In genomic region chr19:58125010-58125409, GRCm38 (mm10) we compare ENCODE assay signal across 21 mouse cellular contexts.
DNase-seq lines count a peak whose midpoint lies in the region; ATAC-seq and TF ChIP-seq lines count a peak whose summit lies in the region.
"Had no signal": no experiment of that assay in that cellular context is flagged by ENCODE, and none has a peak within 500 bp of the region (broad histone marks: within the 10 kb centered on the region; RNA-seq: fewer than 3 reads in every experiment).

No protein-coding gene starts in this region.

- no peak for DNase-seq in kidney, adult 9 months
- no peak for DNase-seq in limb, embryonic 10.5 days (ENCODE audit: low spot score)
- DNase-seq in limb, embryonic 14.5 days (ENCODE audit: low spot score): no peak
- DNase-seq in midbrain, postnatal 0 days (ENCODE audit: low spot score): no peak
- DNase-seq: adrenal gland, adult 8-10 months; cerebellum, adult 11 months; cerebellum, adult 8-10 months; cerebellum, postnatal 14 days; embryo, embryonic 11 days; gastrocnemius, postnatal 10 days; heart, adult 18-20 months; heart, postnatal 10 days had no signal

- H3K27me3 ChIP-seq in kidney, embryonic 14.5 days (ENCODE audit: control insufficient read depth, insufficient read depth, low read length): no peaks in the 10 kb centered on the region
- H3K27me3 ChIP-seq in limb, embryonic 12.5 days: peaks cover 22% of the 10 kb centered on the region
- H3K27me3 ChIP-seq in limb, embryonic 10.5 days (ENCODE audit: low read depth, poor library complexity, severe bottlenecking): peaks cover 27% of the 10 kb centered on the region
- H3K27me3 ChIP-seq in limb, embryonic 14.5 days (ENCODE audit: control insufficient read depth, insufficient read depth, low read length): no peaks in the 10 kb centered on the region
- H3K27me3 ChIP-seq in neural tube, embryonic 14.5 days (ENCODE audit: control insufficient read depth, insufficient read depth, low read length): no peaks in the 10 kb centered on the region
- no peaks in the 10 kb centered on the region for H3K27me3 ChIP-seq in midbrain, postnatal 0 days (ENCODE audit: insufficient read depth, low read length)
- H3K27me3 ChIP-seq in midbrain, embryonic 16.5 days (ENCODE audit: control insufficient read depth, insufficient read depth, low read depth, low read length): no peaks in the 10 kb centered on the region
- H3K27me3 ChIP-seq: embryonic facial prominence, embryonic 12.5 days; forebrain, embryonic 12.5 days; hindbrain, embryonic 13.5 days had no signal

- peak; percentile 75 for ATAC-seq in kidney, embryonic 14.5 days (ENCODE audit: low FRiP score, low TSS enrichment)
- no peak for ATAC-seq in limb, embryonic 12.5 days (ENCODE audit: insufficient number of reproducible peaks, insufficient read depth, low FRiP score, low TSS enrichment, low read depth)
- ATAC-seq in limb, embryonic 14.5 days (ENCODE audit: low FRiP score, low read depth): no peak
- peak; percentile 49; the same call in 1 of the 2 replicates for ATAC-seq in neural tube, embryonic 14.5 days (ENCODE audit: low read depth)
- no peak for ATAC-seq in midbrain, postnatal 0 days (ENCODE audit: low FRiP score)
- ATAC-seq in midbrain, embryonic 16.5 days: no peak
- ATAC-seq: forebrain, embryonic 16.5 days had no signal

- H3K4me2 ChIP-seq in kidney, embryonic 14.5 days (replicated peaks; ENCODE audit: low read depth, low read length): peak overlapping the region; percentile 26
- H3K4me2 ChIP-seq in limb, embryonic 12.5 days: peak overlapping the region; percentile 45
- peak overlapping the region; percentile 17 for H3K4me2 ChIP-seq in limb, embryonic 14.5 days (replicated peaks; ENCODE audit: low read depth, low read length, severe bottlenecking)
- peak overlapping the region; percentile 21; the same call in 1 of the 2 replicates for H3K4me2 ChIP-seq in neural tube, embryonic 14.5 days (ENCODE audit: low read depth, low read length)
- no peak overlapping the region for H3K4me2 ChIP-seq in midbrain, postnatal 0 days (ENCODE audit: low read depth, low read length, poor library complexity, severe bottlenecking)
- no peak overlapping the region for H3K4me2 ChIP-seq in midbrain, embryonic 16.5 days (ENCODE audit: low read length)
- H3K4me2 ChIP-seq: embryonic facial prominence, embryonic 12.5 days; forebrain, embryonic 12.5 days; hindbrain, embryonic 13.5 days had no signal

- no peaks in the 10 kb centered on the region for H3K36me3 ChIP-seq in kidney, embryonic 14.5 days (ENCODE audit: control insufficient read depth, insufficient read depth, low read length)
- no peaks in the 10 kb centered on the region for H3K36me3 ChIP-seq in limb, embryonic 12.5 days
- no peaks in the 10 kb centered on the region for H3K36me3 ChIP-seq in limb, embryonic 10.5 days
- no peaks in the 10 kb centered on the region for H3K36me3 ChIP-seq in limb, embryonic 14.5 days (ENCODE audit: control insufficient read depth, insufficient read depth, low read length)
- H3K36me3 ChIP-seq in neural tube, embryonic 14.5 days (ENCODE audit: control insufficient read depth, insufficient read depth, low read length): no peaks in the 10 kb centered on the region
- H3K36me3 ChIP-seq in midbrain, postnatal 0 days (ENCODE audit: insufficient read depth, low read length): no peaks in the 10 kb centered on the region
- H3K36me3 ChIP-seq in midbrain, embryonic 16.5 days (ENCODE audit: control insufficient read depth, insufficient read depth, low read length): no peaks in the 10 kb centered on the region
- H3K36me3 ChIP-seq: embryonic facial prominence, embryonic 12.5 days; forebrain, embryonic 12.5 days; heart, embryonic 10.5 days had no signal

- H3K4me3 ChIP-seq in kidney, embryonic 14.5 days (ENCODE audit: low read length): no peak overlapping the region
- no peak overlapping the region; the same call in 1 of the 2 replicates for H3K4me3 ChIP-seq in limb, embryonic 12.5 days (replicated peaks)
- no peak overlapping the region for H3K4me3 ChIP-seq in limb, embryonic 10.5 days
- H3K4me3 ChIP-seq in limb, embryonic 14.5 days (replicated peaks; ENCODE audit: low read length): no peak overlapping the region
- no peak overlapping the region for H3K4me3 ChIP-seq in neural tube, embryonic 14.5 days (ENCODE audit: low read depth, low read length)
- H3K4me3 ChIP-seq in midbrain, postnatal 0 days (ENCODE audit: low read depth, low read length): no peak overlapping the region
- H3K4me3 ChIP-seq in midbrain, embryonic 16.5 days (ENCODE audit: low read depth, low read length): no peak overlapping the region
- H3K4me3 ChIP-seq: embryonic facial prominence, embryonic 12.5 days; forebrain, embryonic 12.5 days; heart, embryonic 10.5 days; hindbrain, embryonic 13.5 days had no signal

- no peak overlapping the region for H3K9ac ChIP-seq in kidney, embryonic 14.5 days (ENCODE audit: low read depth, low read length)
- H3K9ac ChIP-seq in limb, embryonic 12.5 days (replicated peaks): no peak overlapping the region
- no peak overlapping the region for H3K9ac ChIP-seq in limb, embryonic 14.5 days (ENCODE audit: low read depth, low read length, severe bottlenecking)
- H3K9ac ChIP-seq in neural tube, embryonic 14.5 days (replicated peaks; ENCODE audit: low read depth, low read length): no peak overlapping the region
- no peak overlapping the region for H3K9ac ChIP-seq in midbrain, postnatal 0 days (replicated peaks; ENCODE audit: low read length, poor library complexity, severe bottlenecking)
- H3K9ac ChIP-seq in midbrain, embryonic 16.5 days (ENCODE audit: low read depth, low read length): no peak overlapping the region
- H3K9ac ChIP-seq: embryonic facial prominence, embryonic 12.5 days; forebrain, embryonic 12.5 days; hindbrain, embryonic 13.5 days had no signal

- no peak for TF ChIP-seq POLR2A in limb, embryonic 14.5 days (IDR thresholded peaks at IDR 0.05; ENCODE audit: borderline replicate concordance, extremely low read depth, insufficient read depth, insufficient read length)

- TF ChIP-seq CTCF in midbrain, postnatal 0 days (IDR thresholded peaks at IDR 0.05): no peak

- H3K9me3 ChIP-seq in kidney, embryonic 14.5 days (ENCODE audit: control insufficient read depth, low read length): peaks cover 5% of the 10 kb centered on the region; the same call in 1 of the 2 replicates
- peaks cover 6% of the 10 kb centered on the region for H3K9me3 ChIP-seq in limb, embryonic 12.5 days
- no peaks in the 10 kb centered on the region for H3K9me3 ChIP-seq in limb, embryonic 10.5 days (replicated peaks)
- H3K9me3 ChIP-seq in limb, embryonic 14.5 days (ENCODE audit: control insufficient read depth, low read length): peaks cover 6% of the 10 kb centered on the region; the same call in 1 of the 2 replicates
- H3K9me3 ChIP-seq in neural tube, embryonic 14.5 days (ENCODE audit: control insufficient read depth, low read length): no peaks in the 10 kb centered on the region
- no peaks in the 10 kb centered on the region for H3K9me3 ChIP-seq in midbrain, postnatal 0 days (ENCODE audit: low read length)
- H3K9me3 ChIP-seq in midbrain, embryonic 16.5 days (replicated peaks; ENCODE audit: control insufficient read depth, low read length, poor library complexity, severe bottlenecking): no peaks in the 10 kb centered on the region; the same call in 1 of the 2 replicates
- H3K9me3 ChIP-seq: embryonic facial prominence, embryonic 12.5 days; heart, embryonic 10.5 days had no signal

- WGBS in kidney, embryonic 14.5 days: 13% methylated on average over 14 of the region's 14 CpGs
- WGBS in limb, embryonic 12.5 days: 16% methylated on average over 14 of the region's 14 CpGs
- WGBS in limb, embryonic 10.5 days: 39% methylated on average over 14 of the region's 14 CpGs
- whole genome bisulfite sequencing in limb, embryonic 14.5 days: 22% methylated on average over 14 of the region's 14 CpGs
- 21% methylated on average over 14 of the region's 14 CpGs for WGBS in neural tube, embryonic 14.5 days
- WGBS in midbrain, postnatal 0 days: 88% methylated on average over 14 of the region's 14 CpGs
- WGBS in midbrain, embryonic 16.5 days: 87% methylated on average over 14 of the region's 14 CpGs

- peaks cover 13% of the 10 kb centered on the region for H3K4me1 ChIP-seq in kidney, embryonic 14.5 days (ENCODE audit: control insufficient read depth, insufficient read depth, low read length)
- H3K4me1 ChIP-seq in limb, embryonic 12.5 days (replicated peaks): peaks cover 51% of the 10 kb centered on the region
- peaks cover 76% of the 10 kb centered on the region for H3K4me1 ChIP-seq in limb, embryonic 10.5 days
- peaks cover 47% of the 10 kb centered on the region for H3K4me1 ChIP-seq in limb, embryonic 14.5 days (ENCODE audit: control insufficient read depth, insufficient read depth, low read length)
- H3K4me1 ChIP-seq in neural tube, embryonic 14.5 days (ENCODE audit: control insufficient read depth, insufficient read depth, low read length): peaks cover 8% of the 10 kb centered on the region; the same call in 1 of the 2 replicates
- no peaks in the 10 kb centered on the region for H3K4me1 ChIP-seq in midbrain, postnatal 0 days (ENCODE audit: insufficient read depth, low read length)
- H3K4me1 ChIP-seq in midbrain, embryonic 16.5 days (ENCODE audit: control insufficient read depth, insufficient read depth, low read length): 0 out of 2 replicates have a peak, but pooled peaks cover 3% of the 10 kb centered on the region

- H3K27ac ChIP-seq in kidney, embryonic 14.5 days (ENCODE audit: low read depth, low read length): no peak overlapping the region
- no peak overlapping the region for H3K27ac ChIP-seq in limb, embryonic 12.5 days
- no peak overlapping the region for H3K27ac ChIP-seq in limb, embryonic 10.5 days
- H3K27ac ChIP-seq in limb, embryonic 14.5 days (replicated peaks; ENCODE audit: low read depth, low read length): no peak overlapping the region
- no peak overlapping the region; the same call in 1 of the 2 replicates for H3K27ac ChIP-seq in neural tube, embryonic 14.5 days (ENCODE audit: low read depth, low read length)
- no peak overlapping the region for H3K27ac ChIP-seq in midbrain, postnatal 0 days (ENCODE audit: low read depth, low read length)
- no peak overlapping the region for H3K27ac ChIP-seq in midbrain, embryonic 16.5 days (ENCODE audit: low read length)
- H3K27ac ChIP-seq: embryonic facial prominence, embryonic 12.5 days; forebrain, embryonic 12.5 days; heart, embryonic 10.5 days had no signal

Comparison
In these comparisons a context has a peak if more than half of its experiments do, and no peak if none do; other contexts are left out.
1. ATAC-seq: peak in kidney, embryonic 14.5 days (single experiment) and neural tube, embryonic 14.5 days (single experiment); none in limb, embryonic 12.5 days (single experiment), limb, embryonic 14.5 days (single experiment), midbrain, postnatal 0 days (single experiment) and midbrain, embryonic 16.5 days (single experiment).
2. H3K4me2 ChIP-seq: peak in kidney, embryonic 14.5 days (single experiment), limb, embryonic 12.5 days (single experiment), limb, embryonic 14.5 days (single experiment) and neural tube, embryonic 14.5 days (single experiment); none in midbrain, postnatal 0 days (single experiment) and midbrain, embryonic 16.5 days (single experiment).